In the genomic region with DNA sequence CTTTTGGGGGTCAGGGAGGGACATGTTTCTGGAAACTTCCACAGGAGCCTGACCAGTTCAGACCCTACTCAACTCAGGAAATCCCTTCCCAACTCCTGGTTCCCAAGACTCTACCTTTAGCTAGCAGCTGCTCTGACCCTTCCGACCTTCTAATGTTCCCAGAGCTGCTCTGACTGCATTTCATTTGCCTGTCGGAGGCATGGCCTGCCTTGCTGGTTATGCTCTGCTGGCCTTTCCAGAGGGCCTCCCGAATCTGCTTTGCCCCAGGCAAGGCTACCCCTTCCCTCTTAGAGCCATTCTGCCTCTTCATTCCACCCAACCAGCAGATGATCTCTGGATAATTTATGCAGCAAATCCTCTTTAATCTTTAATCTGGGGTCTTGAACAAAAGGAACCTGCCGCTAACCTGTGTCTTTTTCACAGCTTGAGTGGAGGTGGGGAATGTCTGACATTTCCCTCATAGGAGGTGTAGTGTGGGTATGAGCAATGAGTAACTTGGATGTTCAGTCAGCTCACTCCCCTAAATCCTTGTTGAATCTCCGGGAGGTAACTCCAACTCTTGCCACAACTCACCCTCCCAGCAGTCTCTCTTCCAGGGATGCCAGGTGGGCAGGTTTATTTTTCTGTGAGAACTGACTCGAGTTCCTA, we compare ENCODE assay signal across 9 mouse cellular contexts. TPM values are rescaled to one million over a fixed set of nuclear protein-coding genes. Genes with fewer than 3 reads are reported as not detected.
DNase-seq lines count a peak whose midpoint lies in the region; ATAC-seq and TF ChIP-seq lines count a peak whose summit lies in the region.
"Had no signal": no experiment of that assay in that cellular context is flagged by ENCODE, and none has a peak within 500 bp of the region (broad histone marks: within the 10 kb centered on the region; RNA-seq: fewer than 3 reads in every experiment).

No protein-coding gene starts in this region.

- no peak for TF ChIP-seq CTCF in left cerebral cortex, adult 2 months (IDR thresholded peaks at IDR 0.05)

- H3K4me3 ChIP-seq in left cerebral cortex, adult 2 months: peak overlapping the region; percentile 82
- peak overlapping the region; percentile 57 for H3K4me3 ChIP-seq in embryonic facial prominence, embryonic 15.5 days (replicated peaks)
- H3K4me3 ChIP-seq in midbrain, embryonic 14.5 days (replicated peaks; ENCODE audit: low read depth, low read length): peak overlapping the region; percentile 57

- no peaks in the 10 kb centered on the region for H3K9me3 ChIP-seq in embryonic facial prominence, embryonic 15.5 days (replicated peaks)
- no peaks in the 10 kb centered on the region for H3K9me3 ChIP-seq in midbrain, embryonic 14.5 days (ENCODE audit: control insufficient read depth, low read length)

- intact Hi-C loops in left cerebral cortex, adult 2 months (cut with DNase I): no loop called here
- intact Hi-C loops in left cerebral cortex, postnatal 36 days (cut with DNase I): no loop called here

- DNase-seq in left cerebral cortex, adult 2 months (ENCODE audit: extremely low spot score in 1 of 2, low spot score in 2 of 2): no peak
- DNase-seq in left cerebral cortex, adult 8-10 months (ENCODE audit: low spot score in 2 of 2): no peak
- peak; percentile 43 for DNase-seq in kidney, adult 18-20 months
- peak; percentile 15 for DNase-seq in midbrain, embryonic 14.5 days
- DNase-seq in left cerebral cortex, postnatal 36 days (ENCODE audit: low spot score in 2 of 2): no peak
- no peak for DNase-seq in embryo, embryonic 11 days

- peak overlapping the region; percentile 97 for H3K27ac ChIP-seq in left cerebral cortex, adult 2 months
- no peak overlapping the region for H3K27ac ChIP-seq in embryonic facial prominence, embryonic 15.5 days (replicated peaks)
- H3K27ac ChIP-seq in midbrain, embryonic 14.5 days (replicated peaks; ENCODE audit: low read depth, low read length): peak overlapping the region; percentile 49; the same call in 1 of the 2 replicates
- H3K27ac ChIP-seq: macrophage had no signal

- 13% methylated on average over 6 of the region's 6 CpGs for WGBS in embryonic facial prominence, embryonic 15.5 days
- WGBS in midbrain, embryonic 14.5 days: 6% methylated on average over 6 of the region's 6 CpGs

- no peaks in the 10 kb centered on the region for H3K36me3 ChIP-seq in embryonic facial prominence, embryonic 15.5 days
- H3K36me3 ChIP-seq in midbrain, embryonic 14.5 days (ENCODE audit: control insufficient read depth, insufficient read depth, low read length): no peaks in the 10 kb centered on the region

- H3K27me3 ChIP-seq in embryonic facial prominence, embryonic 15.5 days: no peaks in the 10 kb centered on the region
- H3K27me3 ChIP-seq in midbrain, embryonic 14.5 days (ENCODE audit: control insufficient read depth, insufficient read depth, low read length): no peaks in the 10 kb centered on the region

- no peak overlapping the region for H3K9ac ChIP-seq in embryonic facial prominence, embryonic 15.5 days
- peak overlapping the region; percentile 74 for H3K9ac ChIP-seq in midbrain, embryonic 14.5 days (replicated peaks; ENCODE audit: low read length)

- H3K4me2 ChIP-seq in embryonic facial prominence, embryonic 15.5 days (replicated peaks): peak overlapping the region; percentile 94
- peak overlapping the region; percentile 93 for H3K4me2 ChIP-seq in midbrain, embryonic 14.5 days (ENCODE audit: low read length)

- H3K4me1 ChIP-seq in embryonic facial prominence, embryonic 15.5 days: peaks cover 20% of the 10 kb centered on the region
- peaks cover 19% of the 10 kb centered on the region for H3K4me1 ChIP-seq in midbrain, embryonic 14.5 days (ENCODE audit: control insufficient read depth, insufficient read depth, low read length)

- no peak for ATAC-seq in embryonic facial prominence, embryonic 15.5 days (ENCODE audit: insufficient number of reproducible peaks, low FRiP score, low TSS enrichment, low read depth)
- no peak for ATAC-seq in midbrain, embryonic 14.5 days (ENCODE audit: low FRiP score, low TSS enrichment)
- no peak for ATAC-seq in monocyte, adult 5-6 weeks (replicated peaks; ENCODE audit: insufficient number of reproducible peaks, low FRiP score, low TSS enrichment, poor library complexity, severe bottlenecking)

RNA-seq across cellular contexts. Expression of a gene that starts 9.0 kb away (rescaled TPM):
- 100 to 1,000 TPM; 156 to 175 TPM for total RNA-seq in left cerebral cortex, adult 2 months (2021)
- 100 to 1,000 TPM; 230 to 282 (median 253) TPM for total RNA-seq in left cerebral cortex, adult 8-10 months (2022)
- 33.0 and 37.9 TPM in 2 replicates for polyA plus RNA-seq in embryonic facial prominence, embryonic 15.5 days (2015; fragmentation: Nextera tagmentation; extraction: Ambion mirVana)
- polyA plus RNA-seq in midbrain, embryonic 14.5 days (2014; fragmentation: Nextera tagmentation; extraction: Ambion mirVana): 20.0 and 21.5 TPM in 2 replicates
- 6.6 to 16.9 TPM (median 9.6 TPM) in 3 replicates for total RNA-seq in monocyte, adult 5-6 weeks (2017)
- 100 to 1,000 TPM; 161 to 227 TPM for total RNA-seq in left cerebral cortex, postnatal 36 days (2021)
- polyA plus RNA-seq: macrophage had no signal

RNA-seq across cellular contexts. Expression of a gene that starts 11.3 kb away (rescaled TPM):
- total RNA-seq in left cerebral cortex, adult 2 months (2021): not detected
- total RNA-seq in left cerebral cortex, adult 8-10 months (2022): under 1 TPM in 2 of 4 experiments, not detected in 2; 0.17 to 0.19 TPM
- not detected in 2 replicates for polyA plus RNA-seq in embryonic facial prominence, embryonic 15.5 days (2015; fragmentation: Nextera tagmentation; extraction: Ambion mirVana)
- not detected in 2 replicates for polyA plus RNA-seq in midbrain, embryonic 14.5 days (2014; fragmentation: Nextera tagmentation; extraction: Ambion mirVana)
- 1.5 TPM in 1 of 3 replicates, not detected in the others for total RNA-seq in monocyte, adult 5-6 weeks (2017)
- under 1 TPM in 1 of 2 experiments, not detected in 1; 0.20 TPM for total RNA-seq in left cerebral cortex, postnatal 36 days (2021)
- polyA plus RNA-seq: macrophage had no signal

RNA-seq across cellular contexts. Expression of a gene that starts 14.2 kb away (rescaled TPM):
- total RNA-seq in left cerebral cortex, adult 2 months (2021): 10 to 100 TPM; 80.4 to 99.0 TPM
- total RNA-seq in left cerebral cortex, adult 8-10 months (2022): 10 to 100 TPM; 79.3 to 88.0 (median 83.9) TPM
- polyA plus RNA-seq in embryonic facial prominence, embryonic 15.5 days (2015; fragmentation: Nextera tagmentation; extraction: Ambion mirVana): 25.7 and 27.4 TPM in 2 replicates
- 54.1 and 75.1 TPM in 2 replicates for polyA plus RNA-seq in midbrain, embryonic 14.5 days (2014; fragmentation: Nextera tagmentation; extraction: Ambion mirVana)
- total RNA-seq in monocyte, adult 5-6 weeks (2017): 11.0 to 19.0 TPM (median 13.7 TPM) in 3 replicates
- total RNA-seq in left cerebral cortex, postnatal 36 days (2021): 10 to 100 TPM; 88.0 to 93.4 TPM

RNA-seq across cellular contexts. Expression of a gene that starts 39.2 kb away (rescaled TPM):
- total RNA-seq in left cerebral cortex, adult 2 months (2021): under 1 TPM; 0.54 to 0.77 TPM
- total RNA-seq in left cerebral cortex, adult 8-10 months (2022): under 1 TPM; 0.50 to 0.71 (median 0.60) TPM
- 0.25 and 0.35 TPM in 2 replicates for polyA plus RNA-seq in embryonic facial prominence, embryonic 15.5 days (2015; fragmentation: Nextera tagmentation; extraction: Ambion mirVana)
- polyA plus RNA-seq in midbrain, embryonic 14.5 days (2014; fragmentation: Nextera tagmentation; extraction: Ambion mirVana): 0.37 and 0.46 TPM in 2 replicates
- total RNA-seq in monocyte, adult 5-6 weeks (2017): 1.2 TPM in 1 of 3 replicates, not detected in the others
- total RNA-seq in left cerebral cortex, postnatal 36 days (2021): under 1 TPM; 0.42 to 0.57 TPM
- polyA plus RNA-seq: macrophage had no signal

Comparison
In these comparisons a context has a peak if more than half of its experiments do, and no peak if none do; other contexts are left out.
1. DNase-seq: peak in kidney, adult 18-20 months (single experiment) and midbrain, embryonic 14.5 days (single experiment); none in left cerebral cortex, adult 2 months (0 of 2), left cerebral cortex, adult 8-10 months (0 of 2), left cerebral cortex, postnatal 36 days (0 of 2) and embryo, embryonic 11 days (single experiment).
2. Peak in every context shown above with its lines, with median percentiles within 50 percentile points of each other: H3K4me3 ChIP-seq.